In genomic region chr12:12580763-12581178, GRCm38 (mm10) we compare ENCODE assay signal across 9 mouse cellular contexts.
DNase-seq lines count a peak whose midpoint lies in the region; ATAC-seq lines count a peak whose summit lies in the region.
"Had no signal": no experiment of that assay in that cellular context is flagged by ENCODE, and none has a peak within 500 bp of the region (broad histone marks: within the 10 kb centered on the region; RNA-seq: fewer than 3 reads in every experiment).

No protein-coding gene starts in this region.

- intact Hi-C loops in heart, postnatal 14 days (cut with DNase I), result no loop called here

- 0 out of 2 replicates have a peak overlapping the region, but pooled peaks have one; percentile 39 for H3K4me2 ChIP-seq in embryonic facial prominence, embryonic 14.5 days (ENCODE audit: low read depth, low read length)
- H3K4me2 ChIP-seq in lung, embryonic 16.5 days (ENCODE audit: low read depth, low read length), result no peak overlapping the region
- H3K4me2 ChIP-seq: hindbrain, embryonic 15.5 days had no signal

- peak overlapping the region; percentile 86 for H3K27ac ChIP-seq in heart, embryonic 10.5 days
- H3K27ac ChIP-seq in embryonic facial prominence, embryonic 14.5 days (replicated peaks; ENCODE audit: low read depth, low read length), result no peak overlapping the region
- no peak overlapping the region for H3K27ac ChIP-seq in lung, embryonic 16.5 days (ENCODE audit: low read length)
- H3K27ac ChIP-seq: hindbrain, embryonic 15.5 days had no signal

- H3K9me3 ChIP-seq in heart, embryonic 10.5 days, result no peaks in the 10 kb centered on the region
- H3K9me3 ChIP-seq in embryonic facial prominence, embryonic 14.5 days (ENCODE audit: control insufficient read depth, low read length), result no peaks in the 10 kb centered on the region
- H3K9me3 ChIP-seq in lung, embryonic 16.5 days (ENCODE audit: control insufficient read depth, low read length), result no peaks in the 10 kb centered on the region
- H3K9me3 ChIP-seq: hindbrain, embryonic 15.5 days had no signal

- H3K4me3 ChIP-seq in heart, embryonic 10.5 days, result no peak overlapping the region
- no peak overlapping the region for H3K4me3 ChIP-seq in embryonic facial prominence, embryonic 14.5 days (ENCODE audit: low read depth, low read length)
- no peak overlapping the region for H3K4me3 ChIP-seq in lung, embryonic 16.5 days (ENCODE audit: low read length)
- H3K4me3 ChIP-seq: hindbrain, embryonic 15.5 days had no signal

- H3K36me3 ChIP-seq in heart, embryonic 10.5 days, result no peaks in the 10 kb centered on the region
- H3K36me3 ChIP-seq in embryonic facial prominence, embryonic 14.5 days (ENCODE audit: control insufficient read depth, insufficient read depth, low read length), result no peaks in the 10 kb centered on the region
- no peaks in the 10 kb centered on the region for H3K36me3 ChIP-seq in lung, embryonic 16.5 days (ENCODE audit: control insufficient read depth, insufficient read depth, low read length)
- H3K36me3 ChIP-seq: hindbrain, embryonic 15.5 days had no signal

- WGBS in heart, embryonic 10.5 days, result 8% methylated on average over 8 of the region's 8 CpGs
- 12% methylated on average over 8 of the region's 8 CpGs for WGBS in embryonic facial prominence, embryonic 14.5 days
- WGBS in lung, embryonic 16.5 days, result 15% methylated on average over 8 of the region's 8 CpGs

- no peaks in the 10 kb centered on the region for H3K27me3 ChIP-seq in heart, embryonic 10.5 days (ENCODE audit: insufficient read depth, poor library complexity, severe bottlenecking)
- H3K27me3 ChIP-seq in embryonic facial prominence, embryonic 14.5 days (replicated peaks; ENCODE audit: control insufficient read depth, insufficient read depth, low read length), result no peaks in the 10 kb centered on the region
- H3K27me3 ChIP-seq in lung, embryonic 16.5 days (ENCODE audit: control insufficient read depth, insufficient read depth, low read depth, low read length), result no peaks in the 10 kb centered on the region

- H3K4me1 ChIP-seq in heart, embryonic 10.5 days, result peaks cover 45% of the 10 kb centered on the region
- peaks cover 20% of the 10 kb centered on the region for H3K4me1 ChIP-seq in embryonic facial prominence, embryonic 14.5 days (ENCODE audit: control insufficient read depth, insufficient read depth, low read length)
- peaks cover 14% of the 10 kb centered on the region for H3K4me1 ChIP-seq in lung, embryonic 16.5 days (replicated peaks; ENCODE audit: control insufficient read depth, insufficient read depth, low read length)

- ATAC-seq in embryonic facial prominence, embryonic 14.5 days (ENCODE audit: low read depth), result peak; percentile 54; the same call in 1 of the 2 replicates
- peak; percentile 22; the same call in 1 of the 2 replicates for ATAC-seq in lung, embryonic 16.5 days (ENCODE audit: low read depth)

- peak; percentile 74 for DNase-seq in heart, embryonic 10.5 days (ENCODE audit: low spot score)
- DNase-seq in heart, postnatal 14 days, result no peak
- no peak for DNase-seq in embryonic facial prominence, embryonic 14.5 days (ENCODE audit: low spot score)
- peak; percentile 5 for DNase-seq in skeletal muscle tissue, adult 2 months (ENCODE audit: low read depth, low spot score)
- DNase-seq in right cerebral cortex, postnatal 36 days (ENCODE audit: low spot score in 2 of 2), result no peak
- DNase-seq in right cerebral cortex, postnatal 4 days, result no peak
- no peak for DNase-seq in adrenal gland, adult 18-20 months (ENCODE audit: low spot score in 2 of 2)

- H3K9ac ChIP-seq in embryonic facial prominence, embryonic 14.5 days (ENCODE audit: low read depth, low read length), result no peak overlapping the region
- H3K9ac ChIP-seq in lung, embryonic 16.5 days (ENCODE audit: low read length), result no peak overlapping the region
- H3K9ac ChIP-seq: hindbrain, embryonic 15.5 days had no signal

Comparison
In these comparisons a context has a peak if more than half of its experiments do, and no peak if none do; other contexts are left out.
1. DNase-seq: peak in heart, embryonic 10.5 days (single experiment) and skeletal muscle tissue, adult 2 months (single experiment); none in heart, postnatal 14 days (0 of 2), embryonic facial prominence, embryonic 14.5 days (single experiment), right cerebral cortex, postnatal 36 days (0 of 2), right cerebral cortex, postnatal 4 days (single experiment) and adrenal gland, adult 18-20 months (0 of 2).